18 mouse cellular contexts compared by ENCODE assay signal in the genomic region with DNA sequence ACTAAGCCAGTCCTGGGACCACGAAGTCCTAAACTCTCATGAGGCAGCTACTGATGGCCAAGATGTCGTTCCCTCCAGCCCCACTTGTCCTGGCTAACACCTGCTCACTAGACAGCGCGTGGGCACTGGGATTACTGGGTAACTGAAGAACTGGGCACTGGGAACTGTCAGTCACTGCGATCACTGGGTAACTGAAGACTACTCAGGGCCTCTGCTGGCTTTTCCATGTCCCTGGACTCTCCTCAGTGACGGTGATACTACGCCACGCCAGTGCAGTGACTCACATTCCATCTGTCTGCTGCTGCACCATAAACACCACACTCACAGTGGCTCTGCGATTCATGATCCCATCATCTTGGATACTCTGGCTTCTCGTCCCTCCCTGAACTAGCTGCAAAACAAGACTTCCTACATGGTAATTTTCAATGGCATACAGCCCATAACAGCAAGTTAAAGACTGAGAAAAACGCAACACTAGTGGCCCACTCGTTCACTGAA.
A peak's percentile ranks its signal among the peaks of the same experiment; 100 is the strongest.
DNase-seq lines count a peak whose midpoint lies in the region; ATAC-seq lines count a peak whose summit lies in the region.
"Had no signal": no experiment of that assay in that cellular context is flagged by ENCODE, and none has a peak within 500 bp of the region (broad histone marks: within the 10 kb centered on the region; RNA-seq: fewer than 3 reads in every experiment).

No protein-coding gene starts in this region.

- intact Hi-C loops in gastrocnemius, postnatal 36 days (cut with DNase I), result loop anchor here (2.0 kb wide), 1 partner anchor 73 kb away; no protein-coding TSS in a partner anchor
- intact Hi-C loops in left cerebral cortex, postnatal 4 days (cut with DNase I), result no loop called here

- peak; percentile 73; the same call in 1 of the 2 replicates for ATAC-seq in frontal cortex, adult (ENCODE audit: low TSS enrichment)
- ATAC-seq: activated CD4-positive, CD25-positive, alpha-beta regulatory T cell, adult 4 months; forebrain, embryonic 13.5 days; forebrain, embryonic 16.5 days had no signal

- DNase-seq in frontal cortex, postnatal 14 days (ENCODE audit: low spot score in 2 of 2), result no peak
- DNase-seq in gastrocnemius, postnatal 25 days, result peak; percentile 41
- DNase-seq in gastrocnemius, postnatal 36 days, result no peak
- peak; percentile 21 to 23 for DNase-seq in left cerebral cortex, adult 18-20 months (ENCODE audit: low spot score in 2 of 2)
- no peak for DNase-seq in left cerebral cortex, postnatal 4 days
- DNase-seq in brain, adult 2 months (ENCODE audit: low read depth, low spot score), result peak; percentile 64
- no peak for DNase-seq in thymus, postnatal 0 days (ENCODE audit: low spot score)
- DNase-seq: adrenal gland, adult 8-10 months; adrenal gland, postnatal 25 days; cerebellum, adult 18-20 months; cerebellum, adult 9-10 months; cerebellum, postnatal 14 days; heart, adult 18-20 months; heart, postnatal 14 days had no signal

Comparison
In these comparisons a context has a peak if more than half of its experiments do, and no peak if none do; other contexts are left out.
1. DNase-seq: peak in gastrocnemius, postnatal 25 days (single experiment), left cerebral cortex, adult 18-20 months (2 of 2) and brain, adult 2 months (single experiment); none in frontal cortex, postnatal 14 days (0 of 2), gastrocnemius, postnatal 36 days (0 of 2), left cerebral cortex, postnatal 4 days (single experiment) and thymus, postnatal 0 days (single experiment).